Mouse (Mus musculus) heart, embryonic 14.5 days (tissue): Measurements from ENCODE around the gene Morn1. TPM values are rescaled to one million over a fixed set of nuclear protein-coding genes. Genes with fewer than 3 reads are reported as not detected.

Experiments
- ATAC-seq: fragments of 200-750 bp; cut with Nextera tagmentation; 2 replicates; pipeline ENCODE4 v1.8.0; 2017; ENCODE audit warnings: low read depth, moderate TSS enrichment; ENCODE audit not compliant: insufficient number of reproducible peaks, insufficient read depth, low FRiP score
- H3K27ac ChIP-seq, 2 experiments: fragments of 200-500 bp in 1 of 2; fragments of 300-500 bp in 1 of 2; sonication (generic) in 1 of 2; replicated peaks in 1 of 2; 2 replicates each; pipeline ENCODE4 v1.5.1; 2012 to 2014; ENCODE audit warnings: low read depth in 2 of 2, low read length in 2 of 2, control low read depth in 1 of 2, mild to moderate bottlenecking in 1 of 2, mixed read lengths in 1 of 2; ENCODE audit not compliant: control insufficient read depth in 1 of 2, insufficient read depth in 1 of 2
- H3K27me3 ChIP-seq: fragments of 300-500 bp; sonication (generic); 2 replicates; pipeline ENCODE4 v1.6.1; 2014; ENCODE audit warnings: mild to moderate bottlenecking, low read length, control low read depth; ENCODE audit not compliant: control insufficient read depth, insufficient read depth
- H3K36me3 ChIP-seq: fragments of 300-500 bp; sonication (generic); 2 replicates; pipeline ENCODE4 v1.6.1; 2014; ENCODE audit warnings: mild to moderate bottlenecking, control low read depth, low read length, mixed read lengths; ENCODE audit not compliant: control insufficient read depth, insufficient read depth
- H3K4me1 ChIP-seq, 2 experiments: fragments of 200-500 bp in 1 of 2; fragments of 300-500 bp in 1 of 2; sonication (generic) in 1 of 2; 2 replicates each; pipeline ENCODE4 v1.6.1; 2012 to 2014; ENCODE audit warnings: low read length in 2 of 2, control low read depth in 1 of 2, mixed read lengths in 1 of 2; ENCODE audit not compliant: control insufficient read depth in 2 of 2, insufficient read depth in 2 of 2
- H3K4me2 ChIP-seq: fragments of 300-500 bp; sonication (generic); 2 replicates; pipeline ENCODE4 v1.6.1; 2014; ENCODE audit warnings: mild to moderate bottlenecking, low read length
- H3K4me3 ChIP-seq, 2 experiments: fragments of 200-500 bp in 1 of 2; fragments of 300-500 bp in 1 of 2; sonication (generic) in 1 of 2; 2 replicates each; pipeline ENCODE4 v1.5.1; 2012 to 2014; ENCODE audit warnings: low read length in 2 of 2, mild to moderate bottlenecking in 2 of 2, control low read depth in 1 of 2, low read depth in 1 of 2, moderate library complexity in 1 of 2; ENCODE audit not compliant: control insufficient read depth in 1 of 2, insufficient read depth in 1 of 2
- H3K9ac ChIP-seq: fragments of 300-500 bp; sonication (generic); 2 replicates; pipeline ENCODE4 v1.6.1; 2014; ENCODE audit warnings: mild to moderate bottlenecking, low read length
- H3K9me3 ChIP-seq: fragments of 300-500 bp; sonication (generic); 2 replicates; pipeline ENCODE4 v1.6.1; 2016; ENCODE audit warnings: low read length, control low read depth; ENCODE audit not compliant: control insufficient read depth
- WGBS: fragments of 180-500 bp; shearing (Covaris S2); extraction: QIAGEN DNeasy Blood & Tissue Kit; methylation state at CpG from one replicate; pipeline ENCODE4 v1.1.7; 2014; 5-methylcytosine and 5-hydroxymethylcytosine counted together
- polyA plus RNA-seq: library from polyadenylated mRNA; unstranded; fragments of >200 nt; fragmentation: Nextera tagmentation; extraction: Ambion mirVana; gene quantifications from 2 replicates; pipeline ENCODE4 v1.2.1, GENCODE M21; 2014

Morn1 gene
- polyA plus RNA-seq, 1 experiment from 2014 or later, result 2.5 TPM

GRCm38 (mm10) chr4:155128411-155128810, 42.0 kb downstream of the Morn1 start:
- WGBS, result 86% methylated on average over 15 of the region's 15 CpGs
- H3K9ac ChIP-seq, result peak overlapping the region; percentile 31; the same call in 1 of the 2 replicates
- no peak for ATAC-seq
- no peaks in the 10 kb centered on the region for H3K36me3 ChIP-seq
- H3K27me3 ChIP-seq, result no peaks in the 10 kb centered on the region
- H3K4me3 ChIP-seq, result no peak overlapping the region
- no peak overlapping the region for H3K4me2 ChIP-seq
- H3K9me3 ChIP-seq, result no peaks in the 10 kb centered on the region
- H3K4me1 ChIP-seq, result peaks cover 62 to 75% of the 10 kb centered on the region in 2 experiments
- H3K27ac ChIP-seq, result no peak overlapping the region

DNA sequence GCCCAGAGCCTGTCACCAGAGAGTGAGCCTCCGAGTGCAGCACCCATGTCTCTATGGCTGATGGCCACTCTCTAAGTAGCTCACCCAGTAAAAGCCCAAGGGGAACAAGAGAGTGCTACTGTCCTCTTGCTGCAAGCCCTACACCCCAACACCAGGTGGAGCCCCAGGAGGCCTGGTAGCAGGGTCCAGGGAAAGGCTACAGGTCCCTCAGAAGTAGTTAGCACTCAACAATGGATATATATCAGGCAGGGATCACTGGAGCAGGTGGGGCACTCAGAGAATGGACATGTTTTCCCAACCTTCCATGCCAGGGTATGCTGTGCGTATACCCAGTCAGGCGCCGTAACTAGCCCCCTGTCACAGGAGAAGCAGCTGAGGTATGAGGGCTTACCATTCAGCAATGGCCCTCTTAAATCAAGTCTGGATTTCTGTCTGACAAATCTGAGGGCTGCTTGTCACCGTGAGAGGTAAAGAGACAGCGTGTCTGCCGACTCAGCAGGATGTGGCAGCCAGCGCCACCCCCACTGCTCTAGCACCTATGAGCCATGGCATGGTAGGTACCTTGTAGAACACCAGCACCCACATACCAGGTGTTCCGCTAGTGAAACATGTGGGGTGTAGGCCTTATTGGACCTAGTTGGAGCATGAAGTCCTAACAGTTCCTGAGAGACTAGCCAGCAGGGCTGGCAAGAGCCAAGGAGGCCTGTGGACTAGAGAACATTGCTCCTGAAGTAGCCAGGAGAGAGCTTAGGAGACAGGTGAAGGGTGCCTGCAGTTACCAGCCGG, 42.9 kb downstream of the Morn1 start:
- H3K9ac ChIP-seq, result peak overlapping the region; percentile 58
- H3K4me2 ChIP-seq, result no peak overlapping the region
- WGBS, result 85% methylated on average over 10 of the region's 10 CpGs
- no peaks in the 10 kb centered on the region for H3K27me3 ChIP-seq
- H3K9me3 ChIP-seq, result no peaks in the 10 kb centered on the region
- no peak overlapping the region for H3K4me3 ChIP-seq
- peaks cover 67 to 81% of the 10 kb centered on the region in 2 experiments for H3K4me1 ChIP-seq
- H3K27ac ChIP-seq, result peak overlapping the region; percentile 96 to 97
- no peaks in the 10 kb centered on the region for H3K36me3 ChIP-seq
- ATAC-seq, result no peak

GRCm38 (mm10) chr4:155129996-155130395, 43.6 kb downstream of the Morn1 start:
- H3K9ac ChIP-seq, result peak overlapping the region; percentile 60
- no peak overlapping the region for H3K4me3 ChIP-seq
- ATAC-seq, result peak; percentile 70
- H3K27ac ChIP-seq, result peak overlapping the region; percentile 96 to 97
- H3K27me3 ChIP-seq, result no peaks in the 10 kb centered on the region
- peaks cover 66 to 81% of the 10 kb centered on the region in 2 experiments for H3K4me1 ChIP-seq
- H3K36me3 ChIP-seq, result no peaks in the 10 kb centered on the region
- H3K4me2 ChIP-seq, result no peak overlapping the region
- H3K9me3 ChIP-seq, result no peaks in the 10 kb centered on the region
- WGBS, result 24% methylated on average over 14 of the region's 14 CpGs

DNA sequence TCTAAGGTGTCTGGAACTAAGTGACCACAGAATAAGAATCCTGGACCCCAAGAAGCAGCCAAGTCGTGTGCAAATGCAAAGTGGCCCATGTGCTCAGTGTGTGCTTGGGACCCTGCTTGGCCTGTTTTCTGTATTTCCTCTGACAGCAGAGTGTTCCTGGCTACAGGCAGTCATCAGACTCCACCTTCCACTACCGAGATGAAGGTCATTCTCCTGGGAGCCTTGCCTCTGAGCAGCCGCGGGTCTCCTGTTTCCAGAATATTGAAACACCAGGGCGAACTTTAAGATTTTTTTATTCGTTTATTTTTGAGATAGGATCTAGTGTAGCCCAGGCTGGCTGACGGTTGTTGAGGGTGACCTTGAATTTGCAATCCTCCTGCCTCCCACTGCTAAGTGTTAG, 44.2 kb downstream of the Morn1 start:
- 44% methylated on average over 7 of the region's 7 CpGs for WGBS
- peak overlapping the region; percentile 96 to 97 for H3K27ac ChIP-seq
- ATAC-seq, result no peak
- H3K4me2 ChIP-seq, result no peak overlapping the region
- no peaks in the 10 kb centered on the region for H3K27me3 ChIP-seq
- no peaks in the 10 kb centered on the region for H3K9me3 ChIP-seq
- H3K4me1 ChIP-seq, result peaks cover 68 to 83% of the 10 kb centered on the region in 2 experiments
- no peak overlapping the region for H3K4me3 ChIP-seq
- peak overlapping the region; percentile 60 for H3K9ac ChIP-seq
- no peaks in the 10 kb centered on the region for H3K36me3 ChIP-seq

GRCm38 (mm10) chr4:155133188-155133587, 46.8 kb downstream of the Morn1 start:
- H3K9ac ChIP-seq, result peak overlapping the region; percentile 32
- no peak overlapping the region for H3K4me3 ChIP-seq
- no peak overlapping the region for H3K4me2 ChIP-seq
- peak overlapping the region; percentile 86 to 87 for H3K27ac ChIP-seq
- no peaks in the 10 kb centered on the region for H3K36me3 ChIP-seq
- H3K9me3 ChIP-seq, result no peaks in the 10 kb centered on the region
- ATAC-seq, result no peak
- WGBS, result 23% methylated on average over 3 of the region's 3 CpGs
- no peaks in the 10 kb centered on the region for H3K27me3 ChIP-seq
- H3K4me1 ChIP-seq, result peaks cover 68 to 78% of the 10 kb centered on the region in 2 experiments

GRCm38 (mm10) chr4:155133658-155134417, 47.5 kb downstream of the Morn1 start:
- 13% methylated on average over 20 of the region's 20 CpGs for WGBS

GRCm38 (mm10) chr4:155134686-155135172, 48.4 kb downstream of the Morn1 start:
- Histone ChIP-seq H3K4me2 (no peak overlapping the region), H3K9ac (no peak overlapping the region), H3K4me1 (peaks cover 59 to 66% of the 10 kb centered on the region in 2 experiments), H3K4me3 (no peak overlapping the region), H3K27me3 (no peaks in the 10 kb centered on the region), H3K27ac (peak overlapping the region; percentile 86 to 87), H3K9me3 (no peaks in the 10 kb centered on the region), H3K36me3 (no peaks in the 10 kb centered on the region)
- ATAC-seq, result no peak
- 87% methylated on average over 7 of the region's 7 CpGs for WGBS

More at GRCm38 (mm10) chr4:155133658-155134417, 47.5 kb downstream of the Morn1 start:
- Histone ChIP-seq H3K4me2 (peak overlapping the region; percentile 26), H3K27me3 (no peaks in the 10 kb centered on the region), H3K36me3 (no peaks in the 10 kb centered on the region), H3K9me3 (no peaks in the 10 kb centered on the region), H3K4me3 (no peak overlapping the region), H3K4me1 (peaks cover 67 to 75% of the 10 kb centered on the region in 2 experiments), H3K27ac (peak overlapping the region; percentile 86 to 87), H3K9ac (peak overlapping the region; percentile 32)
- peak; percentile 26; the same call in 1 of the 2 replicates for ATAC-seq
